Comparison of ENCODE assay signal across 8 mouse cellular contexts in genomic region chr5:99157973-99158372, GRCm38 (mm10).
DNase-seq lines count a peak whose midpoint lies in the region; ATAC-seq and TF ChIP-seq lines count a peak whose summit lies in the region.

No protein-coding gene starts in this region.

- H3K27ac ChIP-seq in embryonic facial prominence, embryonic 10.5 days (replicated peaks): no peak overlapping the region
- H3K27ac ChIP-seq in lung, embryonic 16.5 days (ENCODE audit: low read length): no peak overlapping the region
- no peak overlapping the region for H3K27ac ChIP-seq in stomach, postnatal 0 days (replicated peaks)

- peaks cover 4% of the 10 kb centered on the region; the same call in 1 of the 2 replicates for H3K4me1 ChIP-seq in embryonic facial prominence, embryonic 10.5 days
- no peaks in the 10 kb centered on the region for H3K4me1 ChIP-seq in lung, embryonic 16.5 days (replicated peaks; ENCODE audit: control insufficient read depth, insufficient read depth, low read length)
- no peaks in the 10 kb centered on the region for H3K4me1 ChIP-seq in stomach, postnatal 0 days (replicated peaks; ENCODE audit: control insufficient read depth, insufficient read depth)

- TF ChIP-seq EP300 in stomach, postnatal 0 days (optimal IDR thresholded peaks at IDR 0.05): no peak

- H3K9ac ChIP-seq in lung, embryonic 16.5 days (ENCODE audit: low read length): no peak overlapping the region
- no peak overlapping the region for H3K9ac ChIP-seq in stomach, postnatal 0 days (ENCODE audit: low read length)

- H3K9me3 ChIP-seq in embryonic facial prominence, embryonic 10.5 days: no peaks in the 10 kb centered on the region
- no peaks in the 10 kb centered on the region for H3K9me3 ChIP-seq in lung, embryonic 16.5 days (ENCODE audit: control insufficient read depth, low read length)
- H3K9me3 ChIP-seq in stomach, postnatal 0 days (ENCODE audit: control insufficient read depth, low read length): no peaks in the 10 kb centered on the region

- peak; percentile 12 to 14 for DNase-seq in cerebellum, adult 18-20 months
- DNase-seq in urinary bladder, adult 18-20 months (ENCODE audit: low spot score in 2 of 2): peak; percentile 2 to 4
- no peak for DNase-seq in urinary bladder, adult 2 months (ENCODE audit: low spot score)
- peak; percentile 47 for DNase-seq in embryonic facial prominence, embryonic 10.5 days (ENCODE audit: low spot score)
- peak; percentile 65 to 70 for DNase-seq in kidney, postnatal 36 days
- DNase-seq in stomach, postnatal 0 days (ENCODE audit: low spot score): peak; percentile 46

- ATAC-seq in cerebellum, adult (ENCODE audit: insufficient number of reproducible peaks, low FRiP score, low TSS enrichment): no peak
- ATAC-seq in lung, embryonic 16.5 days (ENCODE audit: low read depth): peak; percentile 34; the same call in 1 of the 2 replicates
- ATAC-seq in stomach, postnatal 0 days (ENCODE audit: low FRiP score, low TSS enrichment): no peak

- no peak overlapping the region for H3K4me3 ChIP-seq in embryonic facial prominence, embryonic 10.5 days
- no peak overlapping the region for H3K4me3 ChIP-seq in lung, embryonic 16.5 days (ENCODE audit: low read length)
- no peak overlapping the region for H3K4me3 ChIP-seq in stomach, postnatal 0 days (ENCODE audit: low read depth, low read length)

- TF ChIP-seq CTCF in stomach, postnatal 0 days (IDR thresholded peaks at IDR 0.05; ENCODE audit: low read depth): peak; percentile 89

- WGBS in embryonic facial prominence, embryonic 10.5 days: 6% methylated on average over 1 of the region's 1 CpGs
- 0% methylated on average over 1 of the region's 1 CpGs for WGBS in lung, embryonic 16.5 days
- WGBS in stomach, postnatal 0 days: 10% methylated on average over 1 of the region's 1 CpGs

- H3K27me3 ChIP-seq in embryonic facial prominence, embryonic 10.5 days (replicated peaks; ENCODE audit: low read depth, poor library complexity, severe bottlenecking): no peaks in the 10 kb centered on the region
- no peaks in the 10 kb centered on the region for H3K27me3 ChIP-seq in lung, embryonic 16.5 days (ENCODE audit: control insufficient read depth, insufficient read depth, low read depth, low read length)
- H3K27me3 ChIP-seq in stomach, postnatal 0 days (ENCODE audit: control insufficient read depth, insufficient read depth, low read length): no peaks in the 10 kb centered on the region

- H3K4me2 ChIP-seq in lung, embryonic 16.5 days (ENCODE audit: low read depth, low read length): no peak overlapping the region
- no peak overlapping the region for H3K4me2 ChIP-seq in stomach, postnatal 0 days (replicated peaks; ENCODE audit: low read depth)

- no peaks in the 10 kb centered on the region for H3K36me3 ChIP-seq in embryonic facial prominence, embryonic 10.5 days (replicated peaks)
- no peaks in the 10 kb centered on the region for H3K36me3 ChIP-seq in lung, embryonic 16.5 days (ENCODE audit: control insufficient read depth, insufficient read depth, low read length)
- no peaks in the 10 kb centered on the region for H3K36me3 ChIP-seq in stomach, postnatal 0 days (ENCODE audit: control insufficient read depth, insufficient read depth, low read length)
